Mouse (Mus musculus) lung, postnatal 0 days (tissue): ENCODE measurements at regions not wholly inside any gene's neighbourhood (a gene's known extent, or its start where the extent isn't known, plus 50 kb on each side); places are given as distances from the start of the nearest gene placed in this dataset.

Experiments used
- ATAC-seq: fragments of 200-750 bp; cut with Nextera tagmentation; 2 replicates; pipeline ENCODE4 v1.8.0; 2017; ENCODE audit warnings: moderate library complexity
- DNase-seq: peaks from one replicate; pipeline ENCODE4 v3.0.0-alpha.2; 2016; ENCODE audit warnings: low spot score
- H3K27ac ChIP-seq: fragments of 300-500 bp; sonication (generic); 2 replicates; pipeline ENCODE4 v1.5.1; 2014; ENCODE audit warnings: antibody characterized with exemption, mild to moderate bottlenecking, low read length, mixed read lengths
- H3K27me3 ChIP-seq: fragments of 300-500 bp; sonication (generic); replicated peaks from 2 replicates; pipeline ENCODE4 v1.6.1; 2014; ENCODE audit warnings: low read length, mixed read lengths; ENCODE audit not compliant: insufficient read depth
- H3K36me3 ChIP-seq: fragments of 300-500 bp; sonication (generic); 2 replicates; pipeline ENCODE4 v1.6.1; 2014; ENCODE audit warnings: low read length, mixed read lengths; ENCODE audit not compliant: insufficient read depth
- H3K4me1 ChIP-seq: fragments of 300-500 bp; sonication (generic); 2 replicates; pipeline ENCODE4 v1.6.1; 2014; ENCODE audit warnings: antibody characterized with exemption, low read depth, low read length, mixed read lengths; ENCODE audit not compliant: insufficient read depth
- H3K4me2 ChIP-seq: fragments of 300-500 bp; sonication (generic); replicated peaks from 2 replicates; pipeline ENCODE4 v1.6.1; 2014; ENCODE audit warnings: low read depth, mild to moderate bottlenecking, low read length, moderate library complexity, mixed read lengths
- H3K4me3 ChIP-seq: fragments of 300-500 bp; sonication (generic); 2 replicates; pipeline ENCODE4 v1.5.1; 2014; ENCODE audit warnings: low read depth, low read length
- H3K9ac ChIP-seq: fragments of 300-500 bp; sonication (generic); replicated peaks from 2 replicates; pipeline ENCODE4 v1.6.1; 2014; ENCODE audit warnings: low read depth, mild to moderate bottlenecking
- H3K9me3 ChIP-seq: fragments of 300-500 bp; sonication (generic); 2 replicates; pipeline ENCODE4 v1.6.1; 2016; ENCODE audit warnings: low read length, mixed read lengths
- CTCF ChIP-seq: IDR thresholded peaks from 2 replicates; pipeline ENCODE4 v1.5.1; 2016; ENCODE audit warnings: antibody characterized with exemption, mild to moderate bottlenecking
- EP300 ChIP-seq: IDR thresholded peaks from 2 replicates; pipeline ENCODE4 v1.6.1; 2016; ENCODE audit warnings: antibody characterized with exemption, mild to moderate bottlenecking, control low read depth
- WGBS: fragments of 180-500 bp; shearing (Covaris S2); extraction: QIAGEN DNeasy Blood & Tissue Kit; methylation state at CpG from one replicate; pipeline ENCODE4 v1.1.7; 2014; 5-methylcytosine and 5-hydroxymethylcytosine counted together

DNA sequence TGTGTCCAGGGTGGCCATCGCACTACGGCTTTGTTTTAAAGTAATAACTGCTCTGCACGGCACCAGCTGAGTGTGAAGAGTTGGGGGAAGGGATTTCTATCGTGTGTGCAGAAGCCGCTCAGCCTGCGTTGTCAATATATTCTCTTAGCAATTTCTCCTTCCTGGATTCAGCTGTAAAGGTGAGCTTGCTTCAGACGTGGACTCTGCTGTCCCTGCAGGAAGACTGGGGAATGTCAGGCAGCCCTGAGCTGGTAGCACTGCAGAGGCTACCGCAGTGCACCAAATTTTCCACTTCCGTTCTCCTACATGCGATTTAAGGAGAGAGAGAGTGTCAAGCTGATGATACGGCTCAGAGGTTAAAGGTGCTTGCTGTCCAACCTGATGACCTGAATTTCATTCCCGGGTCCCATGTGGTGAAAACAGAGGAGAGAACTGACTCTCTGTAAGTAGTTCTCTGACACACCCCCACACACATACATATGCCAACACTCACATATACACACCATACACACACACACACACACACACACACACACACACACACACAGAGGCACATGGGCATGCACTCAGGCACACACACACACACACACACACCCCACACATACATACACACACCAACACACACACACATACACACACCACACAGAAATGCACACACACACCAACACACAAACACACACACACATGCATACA lies 59.9 kb upstream of the Prelid3b start:
- Histone ChIP-seq H3K9me3 (no peaks in the 10 kb centered on the region), H3K9ac (no peak overlapping the region), H3K27me3 (no peaks in the 10 kb centered on the region), H3K4me2 (no peak overlapping the region), H3K4me1 (no peaks in the 10 kb centered on the region), H3K27ac (no peak overlapping the region), H3K36me3 (no peaks in the 10 kb centered on the region), H3K4me3 (no peak overlapping the region)
- TF ChIP-seq CTCF: peak; percentile 81
- TF ChIP-seq EP300: no peak
- 31% methylated on average over 12 of the region's 12 CpGs for WGBS
- DNase-seq (peak; percentile 75), ATAC-seq (peak; percentile 87)

DNA sequence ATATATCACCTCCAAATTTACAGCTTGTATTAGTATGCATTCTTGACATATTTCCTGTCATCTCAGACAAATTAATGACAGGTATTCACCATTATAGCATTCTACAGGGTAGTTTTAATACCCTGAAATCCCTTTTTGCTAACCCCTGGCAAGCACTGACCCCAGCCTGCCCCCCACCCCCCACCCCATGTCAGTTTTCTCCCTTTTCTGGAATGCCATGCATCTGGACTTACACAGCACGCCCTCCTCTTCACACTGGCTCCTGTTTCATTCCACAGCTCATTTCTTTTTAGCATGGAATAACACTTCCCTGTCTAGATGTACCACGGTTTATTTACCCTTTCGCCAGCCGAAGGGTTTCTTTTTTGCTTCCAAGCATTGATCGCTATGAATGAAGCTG lies 67.8 kb upstream of the Prelid3b start:
- no peaks in the 10 kb centered on the region for H3K27me3 ChIP-seq
- H3K9ac ChIP-seq: no peak overlapping the region
- WGBS: 36% methylated on average over 5 of the region's 5 CpGs
- H3K4me2 ChIP-seq: no peak overlapping the region
- peak; percentile 35; the same call in 1 of the 2 replicates for ATAC-seq
- H3K36me3 ChIP-seq: no peaks in the 10 kb centered on the region
- no peaks in the 10 kb centered on the region for H3K9me3 ChIP-seq
- DNase-seq: no peak
- H3K4me3 ChIP-seq: no peak overlapping the region
- TF ChIP-seq CTCF (no peak), EP300 (no peak)
- peak overlapping the region; percentile 33; the same call in 1 of the 2 replicates for H3K27ac ChIP-seq
- no peaks in the 10 kb centered on the region for H3K4me1 ChIP-seq

DNA sequence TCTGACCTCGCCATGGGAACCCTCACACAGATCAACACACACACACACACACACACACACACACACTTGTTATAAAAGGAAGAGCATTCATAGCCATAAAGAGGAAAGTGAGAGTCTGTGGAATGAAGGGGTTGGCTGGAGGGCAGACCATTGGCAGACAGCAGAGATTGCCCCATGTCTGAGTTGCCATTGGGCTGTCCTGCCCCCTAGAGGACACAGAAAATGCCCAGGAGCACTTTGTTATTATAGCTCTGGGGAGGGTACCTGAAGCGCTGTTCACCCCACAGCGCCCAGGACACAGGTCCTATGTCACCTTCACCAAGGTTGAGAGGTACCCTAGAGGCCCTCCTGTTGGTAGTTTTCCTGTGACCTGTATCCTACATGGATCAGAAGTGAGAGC lies 74.3 kb upstream of the Prelid3b start:
- Histone ChIP-seq H3K27ac (no peak overlapping the region), H3K27me3 (no peaks in the 10 kb centered on the region), H3K9ac (no peak overlapping the region), H3K4me3 (no peak overlapping the region), H3K9me3 (no peaks in the 10 kb centered on the region), H3K4me2 (no peak overlapping the region), H3K36me3 (no peaks in the 10 kb centered on the region), H3K4me1 (no peaks in the 10 kb centered on the region)
- ATAC-seq (no peak), DNase-seq (no peak)
- peak; percentile 32; the same call in 1 of the 2 replicates for TF ChIP-seq CTCF
- TF ChIP-seq EP300: no peak
- 82% methylated on average over 3 of the region's 3 CpGs for WGBS

DNA sequence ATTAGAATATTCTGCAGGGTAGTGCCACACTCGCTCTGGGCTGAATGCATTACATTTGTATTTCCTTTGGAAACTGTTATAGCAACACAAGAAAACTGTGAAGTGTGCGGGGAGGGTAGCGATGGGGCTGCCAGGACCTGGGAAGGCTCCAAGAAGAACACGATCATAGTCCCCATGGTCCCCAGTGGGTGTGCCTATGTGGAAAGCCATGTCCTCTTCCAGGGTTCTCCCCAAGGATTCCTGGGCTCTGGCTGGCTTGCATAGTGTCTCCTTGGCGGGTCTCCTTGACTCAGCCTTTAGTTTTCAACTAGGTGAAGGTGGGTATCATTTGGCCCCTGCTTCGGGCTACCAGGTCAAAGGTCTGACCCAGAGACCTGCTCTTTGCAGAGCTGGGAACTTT lies 74.8 kb upstream of the Prelid3b start:
- H3K4me1 ChIP-seq: no peaks in the 10 kb centered on the region
- H3K9me3 ChIP-seq: no peaks in the 10 kb centered on the region
- no peak for DNase-seq
- no peak for ATAC-seq
- no peaks in the 10 kb centered on the region for H3K36me3 ChIP-seq
- TF ChIP-seq EP300: no peak
- TF ChIP-seq CTCF: no peak
- no peak overlapping the region for H3K4me2 ChIP-seq
- H3K4me3 ChIP-seq: no peak overlapping the region
- H3K27me3 ChIP-seq: no peaks in the 10 kb centered on the region
- H3K9ac ChIP-seq: no peak overlapping the region
- 91% methylated on average over 6 of the region's 6 CpGs for WGBS
- H3K27ac ChIP-seq: no peak overlapping the region

DNA sequence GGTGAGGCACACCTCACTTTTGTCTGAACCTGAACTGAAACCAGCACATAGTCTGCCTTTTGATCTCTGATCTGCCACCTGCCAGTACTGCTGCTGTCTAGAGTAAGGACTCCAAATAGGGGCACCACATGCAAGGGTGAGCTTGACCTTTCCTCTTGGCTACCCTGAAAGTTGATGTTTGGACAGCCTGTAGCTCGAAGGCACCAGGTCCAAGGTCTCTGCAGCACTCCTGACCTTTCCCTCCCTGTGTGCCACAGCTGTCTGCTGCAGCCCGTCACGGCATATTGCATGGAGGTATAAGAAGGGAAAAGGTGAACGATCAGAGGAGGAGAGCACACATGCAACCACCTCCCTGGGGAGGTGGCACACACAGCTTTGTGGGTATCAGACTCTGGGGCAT lies 75.9 kb upstream of the Prelid3b start:
- TF ChIP-seq CTCF: no peak
- no peak for TF ChIP-seq EP300
- no peaks in the 10 kb centered on the region for H3K4me1 ChIP-seq
- no peaks in the 10 kb centered on the region for H3K27me3 ChIP-seq
- no peaks in the 10 kb centered on the region for H3K9me3 ChIP-seq
- no peak overlapping the region for H3K4me3 ChIP-seq
- ATAC-seq: no peak
- H3K4me2 ChIP-seq: no peak overlapping the region
- no peak for DNase-seq
- no peaks in the 10 kb centered on the region for H3K36me3 ChIP-seq
- H3K27ac ChIP-seq: no peak overlapping the region
- 71% methylated on average over 4 of the region's 4 CpGs for WGBS
- no peak overlapping the region for H3K9ac ChIP-seq

DNA sequence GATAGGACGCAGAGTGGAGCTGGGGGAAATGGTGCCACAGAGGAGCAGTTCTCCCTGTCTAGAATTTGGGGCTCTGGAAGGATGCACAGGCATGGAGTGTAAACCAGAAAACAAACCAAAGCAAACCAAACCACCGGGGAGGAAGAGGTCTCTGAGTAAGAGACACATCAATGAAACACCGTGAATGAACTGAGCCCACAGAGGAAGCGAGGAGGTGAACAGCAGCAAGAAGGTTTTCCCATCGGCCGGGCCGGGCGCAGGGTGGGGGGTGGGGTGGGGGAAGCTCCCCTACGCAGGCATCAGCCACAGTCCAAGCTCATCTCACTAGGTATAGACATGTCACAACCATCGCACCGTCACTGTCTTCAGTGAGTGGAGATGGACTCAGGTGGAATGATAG lies 82.9 kb upstream of the Prelid3b start:
- Histone ChIP-seq H3K27me3 (no peaks in the 10 kb centered on the region), H3K4me3 (no peak overlapping the region), H3K36me3 (no peaks in the 10 kb centered on the region), H3K27ac (no peak overlapping the region), H3K9ac (no peak overlapping the region), H3K4me1 (no peaks in the 10 kb centered on the region), H3K4me2 (no peak overlapping the region), H3K9me3 (no peaks in the 10 kb centered on the region)
- ATAC-seq (no peak), DNase-seq (no peak)
- no peak for TF ChIP-seq CTCF
- 80% methylated on average over 11 of the region's 11 CpGs for WGBS
